Mouse (Mus musculus) heart, postnatal 0 days (tissue): ENCODE measurements around the gene Glb1. TPM values are rescaled to one million over a fixed set of nuclear protein-coding genes. Genes with fewer than 3 reads are reported as not detected.

Experiments used
- ATAC-seq: fragments of 200-750 bp; cut with Nextera tagmentation; 2 replicates; pipeline ENCODE4 v1.8.0; 2017; ENCODE audit warnings: low read depth, moderate number of reproducible peaks, moderate library complexity; ENCODE audit not compliant: insufficient read depth
- DNase-seq: peaks from one replicate; pipeline ENCODE4 v3.0.0-alpha.2; 2016; ENCODE audit warnings: low spot score
- H3K27ac ChIP-seq: fragments of 300-500 bp; sonication (generic); 2 replicates; pipeline ENCODE4 v1.5.1; 2014; ENCODE audit warnings: low read depth, mild to moderate bottlenecking
- H3K27me3 ChIP-seq: fragments of 300-500 bp; sonication (generic); 2 replicates; pipeline ENCODE4 v1.6.1; 2014; ENCODE audit warnings: low read length, mixed read lengths; ENCODE audit not compliant: control insufficient read depth, insufficient read depth
- H3K36me3 ChIP-seq: fragments of 300-500 bp; sonication (generic); replicated peaks from 2 replicates; pipeline ENCODE4 v1.6.1; 2014; ENCODE audit warnings: low read length, mixed read lengths; ENCODE audit not compliant: control insufficient read depth, insufficient read depth
- H3K4me1 ChIP-seq: fragments of 300-500 bp; sonication (generic); 2 replicates; pipeline ENCODE4 v1.6.1; 2014; ENCODE audit warnings: antibody characterized with exemption; ENCODE audit not compliant: control insufficient read depth, insufficient read depth
- H3K4me2 ChIP-seq: fragments of 300-500 bp; sonication (generic); 2 replicates; pipeline ENCODE4 v1.6.1; 2014; ENCODE audit warnings: low read depth, mild to moderate bottlenecking, low read length, moderate library complexity
- H3K4me3 ChIP-seq: fragments of 300-500 bp; sonication (generic); 2 replicates; pipeline ENCODE4 v1.5.1; 2014; ENCODE audit warnings: low read depth, low read length
- H3K9ac ChIP-seq: fragments of 300-500 bp; sonication (generic); replicated peaks from 2 replicates; pipeline ENCODE4 v1.6.1; 2014; ENCODE audit warnings: low read depth, low read length, mixed read lengths
- H3K9me3 ChIP-seq: fragments of 300-500 bp; sonication (generic); replicated peaks from 2 replicates; pipeline ENCODE4 v1.6.1; 2016; ENCODE audit warnings: low read length; ENCODE audit not compliant: control insufficient read depth
- CTCF ChIP-seq: IDR thresholded peaks from 2 replicates; pipeline ENCODE4 v1.5.1; 2016; ENCODE audit warnings: antibody characterized with exemption, control low read depth, low read depth
- EP300 ChIP-seq: IDR thresholded peaks from 2 replicates; pipeline ENCODE4 v1.6.1; 2016; ENCODE audit warnings: antibody characterized with exemption, low read depth
- WGBS: fragments of 180-500 bp; shearing (Covaris S2); extraction: QIAGEN DNeasy Blood & Tissue Kit; methylation state at CpG from one replicate; pipeline ENCODE4 v1.1.7; 2014; 5-methylcytosine and 5-hydroxymethylcytosine counted together
- polyA plus RNA-seq: library from polyadenylated mRNA; unstranded; fragments of >200 nt; fragmentation: Nextera tagmentation; extraction: Ambion mirVana; gene quantifications from 2 replicates; pipeline ENCODE4 v1.2.1, GENCODE M21; 2015
- total RNA-seq: library from RNA; depleted of rRNA; stranded (reverse); fragments of >200 nt; gene quantifications from 2 replicates; pipeline ENCODE4 v1.2.3, GENCODE M21; 2014; ENCODE audit warnings: low replicate concordance

Glb1 gene
- total and polyA plus RNA-seq, 2 experiments from 2014 or later = 22.8 to 29.8 TPM

DNA sequence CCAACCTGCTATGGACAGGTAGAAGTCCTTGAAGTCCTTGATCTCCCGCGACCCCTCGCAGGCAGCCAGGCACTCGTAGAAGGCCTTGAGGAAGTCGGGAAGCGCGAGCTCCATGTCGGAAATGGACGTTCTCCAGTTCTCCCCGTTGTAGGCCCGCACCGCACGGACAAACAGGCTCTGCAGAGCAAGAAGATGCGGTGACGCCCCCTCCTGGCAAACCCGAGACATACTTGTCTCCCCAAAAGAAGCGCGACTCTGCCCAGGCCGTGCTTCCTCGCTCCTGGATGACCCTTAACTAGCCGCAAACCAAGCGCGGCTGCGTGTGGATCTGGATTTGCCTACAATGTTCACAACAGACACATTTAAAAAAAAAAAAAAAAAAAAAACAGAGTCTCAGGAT lies 16.2 kb upstream of the Glb1 start:
- Histone ChIP-seq H3K27me3 (no peaks in the 10 kb centered on the region), H3K4me1 (peaks cover 10% of the 10 kb centered on the region; the same call in 1 of the 2 replicates), H3K27ac (no peak overlapping the region), H3K9ac (no peak overlapping the region), H3K4me3 (no peak overlapping the region), H3K4me2 (no peak overlapping the region), H3K36me3 (peaks cover 44% of the 10 kb centered on the region), H3K9me3 (no peaks in the 10 kb centered on the region)
- 87% methylated on average over 24 of the region's 24 CpGs for WGBS
- DNase-seq (no peak), ATAC-seq (no peak)
- TF ChIP-seq EP300 = no peak
- no peak for TF ChIP-seq CTCF

DNA sequence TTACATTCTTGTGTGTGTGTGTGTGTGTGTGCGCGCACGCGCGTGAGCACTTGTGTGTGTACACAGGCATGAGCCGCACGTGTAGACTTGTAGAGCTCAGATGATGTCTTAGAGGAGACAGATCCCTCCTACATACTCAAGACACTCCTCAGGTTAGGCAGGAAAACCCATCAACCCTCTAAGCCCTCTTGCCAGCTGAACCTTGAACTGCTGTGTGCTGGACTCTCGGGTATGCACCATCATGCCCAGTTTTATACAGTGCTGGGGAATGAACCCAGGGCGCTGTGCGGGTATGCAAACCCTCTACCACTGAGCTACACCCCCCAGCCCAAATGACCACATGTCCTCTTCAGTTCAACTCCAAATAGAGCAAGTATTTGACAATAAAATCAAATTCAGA lies 15.7 kb upstream of the Glb1 start:
- TF ChIP-seq CTCF = no peak
- TF ChIP-seq EP300 = no peak
- WGBS = 91% methylated on average over 10 of the region's 10 CpGs
- DNase-seq (no peak), ATAC-seq (no peak)
- Histone ChIP-seq H3K27ac (no peak overlapping the region), H3K9me3 (no peaks in the 10 kb centered on the region), H3K9ac (no peak overlapping the region), H3K27me3 (no peaks in the 10 kb centered on the region), H3K4me2 (no peak overlapping the region), H3K36me3 (peaks cover 40% of the 10 kb centered on the region), H3K4me1 (peaks cover 10% of the 10 kb centered on the region; the same call in 1 of the 2 replicates), H3K4me3 (no peak overlapping the region)

GRCm38 (mm10) chr9:114387086-114387485 lies 13.8 kb upstream of the Glb1 start:
- H3K9ac ChIP-seq = no peak overlapping the region
- ATAC-seq (no peak), DNase-seq (no peak)
- no peak overlapping the region for H3K4me2 ChIP-seq
- peaks cover 10% of the 10 kb centered on the region; the same call in 1 of the 2 replicates for H3K4me1 ChIP-seq
- no peaks in the 10 kb centered on the region for H3K9me3 ChIP-seq
- TF ChIP-seq CTCF (no peak), EP300 (no peak)
- H3K27me3 ChIP-seq = no peaks in the 10 kb centered on the region
- whole genome bisulfite sequencing = 52% methylated on average over 6 of the region's 6 CpGs
- no peak overlapping the region for H3K27ac ChIP-seq
- H3K4me3 ChIP-seq = no peak overlapping the region
- peaks cover 37% of the 10 kb centered on the region for H3K36me3 ChIP-seq

GRCm38 (mm10) chr9:114388288-114388687 lies 12.6 kb upstream of the Glb1 start:
- Histone ChIP-seq H3K27ac (peak overlapping the region; percentile 87), H3K4me1 (peaks cover 10% of the 10 kb centered on the region; the same call in 1 of the 2 replicates), H3K9ac (0 out of 2 replicates have a peak overlapping the region, but pooled peaks have one; percentile 8), H3K36me3 (peaks cover 25% of the 10 kb centered on the region; the same call in 1 of the 2 replicates), H3K27me3 (no peaks in the 10 kb centered on the region), H3K4me3 (no peak overlapping the region), H3K4me2 (no peak overlapping the region), H3K9me3 (no peaks in the 10 kb centered on the region)
- no peak for ATAC-seq
- WGBS = 61% methylated on average over 8 of the region's 8 CpGs
- no peak for DNase-seq
- TF ChIP-seq EP300 = no peak
- no peak for TF ChIP-seq CTCF

DNA sequence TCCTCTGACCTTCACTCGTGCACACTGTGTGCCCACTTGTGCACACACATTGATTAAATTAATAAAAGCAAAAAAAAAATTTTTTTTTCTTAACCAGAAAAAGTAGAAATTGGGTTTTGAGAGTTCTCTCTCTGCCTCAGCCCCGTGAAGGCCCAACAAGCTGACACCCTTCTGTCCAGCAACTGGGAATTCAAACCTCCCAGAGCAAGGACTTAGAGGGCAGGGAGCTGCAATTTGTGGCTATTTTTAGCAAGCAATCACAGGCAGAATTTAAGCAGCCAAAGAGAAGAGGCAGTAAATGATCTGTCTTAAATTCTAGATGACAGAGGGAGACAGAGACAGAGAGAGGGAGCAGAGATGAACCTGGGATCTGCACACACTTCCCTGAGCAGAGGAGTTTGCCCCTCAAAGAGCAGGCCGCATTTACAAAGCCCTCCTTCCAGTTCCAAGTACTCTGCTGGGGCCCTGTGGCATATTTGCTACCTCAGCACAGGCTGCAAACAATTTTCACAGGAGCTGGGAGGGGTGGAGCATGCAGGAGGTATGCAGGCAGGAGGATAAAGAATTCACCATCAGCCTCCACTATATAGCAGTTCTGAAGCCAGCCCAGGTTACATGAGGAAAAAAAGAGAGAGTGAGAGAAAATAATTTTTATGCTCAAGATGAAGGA lies 12.0 kb upstream of the Glb1 start:
- TF ChIP-seq CTCF (no peak), EP300 (no peak)
- Histone ChIP-seq H3K9me3 (no peaks in the 10 kb centered on the region), H3K36me3 (peaks cover 20% of the 10 kb centered on the region; the same call in 1 of the 2 replicates), H3K9ac (0 out of 2 replicates have a peak overlapping the region, but pooled peaks have one; percentile 8), H3K4me2 (no peak overlapping the region), H3K4me1 (peaks cover 10% of the 10 kb centered on the region; the same call in 1 of the 2 replicates), H3K4me3 (no peak overlapping the region), H3K27me3 (no peaks in the 10 kb centered on the region), H3K27ac (peak overlapping the region; percentile 87)
- peak; percentile 34 for DNase-seq
- no peak; the same call in 1 of the 2 replicates for ATAC-seq
- 41% methylated on average over 3 of the region's 3 CpGs for WGBS

- 77% methylated on average over 8 of the region's 8 CpGs for WGBS
- Histone ChIP-seq H3K9me3 (no peaks in the 10 kb centered on the region), H3K27me3 (no peaks in the 10 kb centered on the region), H3K36me3 (peaks cover 14% of the 10 kb centered on the region; the same call in 1 of the 2 replicates), H3K4me3 (peak overlapping the region; percentile 79), H3K9ac (peak overlapping the region; percentile 69; the same call in 1 of the 2 replicates), H3K4me2 (peak overlapping the region; percentile 92), H3K27ac (peak overlapping the region; percentile 87), H3K4me1 (peaks cover 10% of the 10 kb centered on the region; the same call in 1 of the 2 replicates)
- DNase-seq (no peak), ATAC-seq (peak; percentile 40)
- no peak for TF ChIP-seq EP300
- peak; percentile 54 for TF ChIP-seq CTCF
Observed at GRCm38 (mm10) chr9:114389371-114389904, 11.4 kb upstream of the Glb1 start.
